7 mouse cellular contexts compared by ENCODE assay signal in genomic region chr11:99132091-99132730, GRCm38 (mm10). TPM values are rescaled to one million over a fixed set of nuclear protein-coding genes. Genes with fewer than 3 reads are reported as not detected.
DNase-seq lines count a peak whose midpoint lies in the region; ATAC-seq and TF ChIP-seq lines count a peak whose summit lies in the region.

No protein-coding gene starts in this region.

- TF ChIP-seq POLR2A in CH12.LX (IDR thresholded peaks at IDR 0.05; ENCODE audit: low read depth, low read length): peak; percentile 41; the same call in 1 of the 2 replicates

- no peaks in the 10 kb centered on the region for H3K27me3 ChIP-seq in CH12.LX (replicated peaks)
- no peaks in the 10 kb centered on the region for H3K27me3 ChIP-seq in intestine, embryonic 14.5 days (replicated peaks; ENCODE audit: control insufficient read depth, insufficient read depth, low read length)
- H3K27me3 ChIP-seq in midbrain, embryonic 16.5 days (ENCODE audit: control insufficient read depth, insufficient read depth, low read depth, low read length): no peaks in the 10 kb centered on the region

- H3K4me3 ChIP-seq in CH12.LX (replicated peaks in 1 of 3; ENCODE audit: low read depth in 2 of 3, low read length in 2 of 3, poor library complexity in 1 of 3): peak overlapping the region; percentile 3 to 34 (median 29)
- H3K4me3 ChIP-seq in intestine, embryonic 14.5 days (ENCODE audit: low read depth, low read length): peak overlapping the region; percentile 18
- H3K4me3 ChIP-seq in midbrain, embryonic 16.5 days (ENCODE audit: low read depth, low read length): no peak overlapping the region

- 0 out of 4 replicates have a peak, but pooled peaks of 1 of the 2 experiments have one; percentile 4 for TF ChIP-seq CTCF in CH12.LX (conservative IDR thresholded peaks at IDR 0.05 in 1 of 2, IDR thresholded peaks at IDR 0.05 in 1 of 2; ENCODE audit: low read depth in 2 of 2, low read length in 2 of 2)

- H3K27ac ChIP-seq in CH12.LX (ENCODE audit: insufficient read depth, low read depth): peak overlapping the region; percentile 74
- H3K27ac ChIP-seq in intestine, embryonic 14.5 days (ENCODE audit: low read depth): peak overlapping the region; percentile 92
- H3K27ac ChIP-seq in midbrain, embryonic 16.5 days (ENCODE audit: low read length): 0 out of 2 replicates have a peak overlapping the region, but pooled peaks have one; percentile 1

- H3K4me1 ChIP-seq in CH12.LX (ENCODE audit: control insufficient read depth in 1 of 2, insufficient read depth in 2 of 2): peaks cover 50 to 94% of the 10 kb centered on the region in 2 experiments
- H3K4me1 ChIP-seq in intestine, embryonic 14.5 days (replicated peaks; ENCODE audit: control insufficient read depth, insufficient read depth, low read length): peaks cover 47% of the 10 kb centered on the region
- H3K4me1 ChIP-seq in midbrain, embryonic 16.5 days (ENCODE audit: control insufficient read depth, insufficient read depth, low read length): peaks cover 12% of the 10 kb centered on the region

- H3K4me2 ChIP-seq in CH12.LX (ENCODE audit: insufficient read depth, low read depth, poor library complexity, severe bottlenecking): peak overlapping the region; percentile 75
- H3K4me2 ChIP-seq in intestine, embryonic 14.5 days (ENCODE audit: low read length): peak overlapping the region; percentile 49
- H3K4me2 ChIP-seq in midbrain, embryonic 16.5 days (ENCODE audit: low read length): peak overlapping the region; percentile 48

- DNase-seq in CH12.LX (ENCODE audit: extremely low read depth): peak; percentile 98
- peak; percentile 63 for DNase-seq in R1 (ENCODE audit: low read depth, low spot score)
- peak; percentile 65 for DNase-seq in gastrocnemius, postnatal 25 days
- DNase-seq in intestine, embryonic 14.5 days (ENCODE audit: low spot score): peak; percentile 86
- no peak for DNase-seq in adrenal gland, postnatal 25 days

- H3K36me3 ChIP-seq in CH12.LX (replicated peaks in 1 of 2; ENCODE audit: control insufficient read depth in 1 of 2, insufficient read depth in 1 of 2, low read length in 1 of 2): no peaks in the 10 kb centered on the region
- H3K36me3 ChIP-seq in intestine, embryonic 14.5 days (ENCODE audit: control insufficient read depth, insufficient read depth, low read length): no peaks in the 10 kb centered on the region
- no peaks in the 10 kb centered on the region for H3K36me3 ChIP-seq in midbrain, embryonic 16.5 days (ENCODE audit: control insufficient read depth, insufficient read depth, low read length)

- in situ Hi-C loops in CH12.LX (cut with MboI; ENCODE audit: low pct_ligation_motif_present, low pct_unique_long_range_greater_than_20kb, low sequenced_read_pairs): loop anchor here (5.0 kb wide), 1 partner anchor 90 kb away; the partner anchor contains the start of gene Igfbp4

- peak; percentile 94 for TF ChIP-seq EP300 in CH12.LX (IDR thresholded peaks at IDR 0.05; ENCODE audit: low read length)

- dilution Hi-C loops in CH12.LX (cut with MboI; ENCODE audit: extremely low pct_ligation_motif_present, extremely low pct_unique_long_range_greater_than_20kb, low sequenced_read_pairs): no loop called here

- no peaks in the 10 kb centered on the region for H3K79me2 ChIP-seq in CH12.LX (replicated peaks; ENCODE audit: control insufficient read depth, extremely low read depth, insufficient read depth, poor library complexity, severe bottlenecking)

- 1% methylated on average over 11 of the region's 11 CpGs for WGBS in intestine, embryonic 14.5 days
- WGBS in midbrain, embryonic 16.5 days: 5% methylated on average over 11 of the region's 11 CpGs

- H3K9ac ChIP-seq in CH12.LX (ENCODE audit: insufficient read depth, low read depth): peak overlapping the region; percentile 40
- peak overlapping the region; percentile 35; the same call in 1 of the 2 replicates for H3K9ac ChIP-seq in intestine, embryonic 14.5 days (ENCODE audit: low read length)
- H3K9ac ChIP-seq in midbrain, embryonic 16.5 days (ENCODE audit: low read depth, low read length): peak overlapping the region; percentile 40; the same call in 1 of the 2 replicates

- TF ChIP-seq RAD21 in CH12.LX (IDR thresholded peaks at IDR 0.05; ENCODE audit: low read depth, low read length): no peak

- no peaks in the 10 kb centered on the region for H3K9me3 ChIP-seq in CH12.LX (replicated peaks; ENCODE audit: low read length)
- no peaks in the 10 kb centered on the region for H3K9me3 ChIP-seq in intestine, embryonic 14.5 days (ENCODE audit: control insufficient read depth, low read length)
- no peaks in the 10 kb centered on the region for H3K9me3 ChIP-seq in midbrain, embryonic 16.5 days (replicated peaks; ENCODE audit: control insufficient read depth, low read length, poor library complexity, severe bottlenecking)

- ATAC-seq in intestine, embryonic 14.5 days (replicated peaks; ENCODE audit: low FRiP score, low TSS enrichment, low read depth): peak; percentile 84
- peak; percentile 82 for ATAC-seq in midbrain, embryonic 16.5 days
- ATAC-seq in activated CD4-positive, CD25-positive, alpha-beta regulatory T cell, adult 4 months: no peak

TF ChIP-seq in CH12.LX, 34 proteins besides CTCF, POLR2A, EP300 and RAD21 (continues in another document):
- TF ChIP-seq TCF12 (IDR thresholded peaks at IDR 0.05; ENCODE audit: low read depth, low read length) (peak; percentile 93), MEF2A (IDR thresholded peaks at IDR 0.05; ENCODE audit: borderline replicate concordance, low read depth, low read length) (peak; percentile 94), TBP (conservative IDR thresholded peaks at IDR 0.05; ENCODE audit: low read depth, low read length) (no peak; the same call in 1 of the 2 replicates), KAT2A (IDR thresholded peaks at IDR 0.05; ENCODE audit: insufficient replicate concordance, low read length) (no peak), IRF4 (IDR thresholded peaks at IDR 0.05; ENCODE audit: low read depth, low read length) (peak; percentile 97), CHD1 (IDR thresholded peaks at IDR 0.05; ENCODE audit: low read depth, low read length) (peak; percentile 27; the same call in 1 of the 2 replicates), HCFC1 (IDR thresholded peaks at IDR 0.05; ENCODE audit: low read depth, low read length) (peak; percentile 61; the same call in 1 of the 2 replicates), E2F4 (IDR thresholded peaks at IDR 0.05; ENCODE audit: insufficient replicate concordance, low read depth, low read length) (no peak), GABPA (IDR thresholded peaks at IDR 0.05; ENCODE audit: insufficient replicate concordance, low read depth, low read length) (no peak), JUN (IDR thresholded peaks at IDR 0.05; ENCODE audit: insufficient read depth, low read depth, low read length) (peak; percentile 52; the same call in 1 of the 2 replicates), SIN3A (IDR thresholded peaks at IDR 0.05; ENCODE audit: low read length) (peak; percentile 78), MAFK (IDR thresholded peaks at IDR 0.05; ENCODE audit: insufficient replicate concordance, low read length) (peak; percentile 64; the same call in 1 of the 2 replicates), CHD2 (IDR thresholded peaks at IDR 0.05; ENCODE audit: low read length) (peak; percentile 83), POLR2AphosphoS2 (IDR thresholded peaks at IDR 0.05; ENCODE audit: low read depth, low read length) (no peak), SMC3 (IDR thresholded peaks at IDR 0.05; ENCODE audit: low read depth, low read length) (peak; percentile 31), ZC3H11A (IDR thresholded peaks at IDR 0.05; ENCODE audit: low read depth, low read length) (no peak), ETS1 (conservative IDR thresholded peaks at IDR 0.05; ENCODE audit: low read depth, low read length) (peak; percentile 94), MYC (IDR thresholded peaks at IDR 0.05; ENCODE audit: low read depth, low read length) (peak; percentile 78; the same call in 1 of the 2 replicates), PAX5 (IDR thresholded peaks at IDR 0.05; ENCODE audit: low read length) (no peak), RCOR1 (conservative IDR thresholded peaks at IDR 0.05; ENCODE audit: low read depth, low read length) (peak; percentile 80), MXI1 (IDR thresholded peaks at IDR 0.05; ENCODE audit: low read depth, low read length) (peak; percentile 95), BHLHE40 (IDR thresholded peaks at IDR 0.05; ENCODE audit: low read depth, low read length) (peak; percentile 85), MAX (IDR thresholded peaks at IDR 0.05; ENCODE audit: low read length) (peak; percentile 62; the same call in 1 of the 2 replicates), UBTF (IDR thresholded peaks at IDR 0.05; ENCODE audit: low read depth, low read length) (no peak), USF2 (conservative IDR thresholded peaks at IDR 0.05; ENCODE audit: low read depth, low read length) (no peak), NRF1 (IDR thresholded peaks at IDR 0.05; ENCODE audit: low read depth, low read length) (0 out of 2 replicates have a peak, but pooled peaks have one; percentile 39), MAZ (IDR thresholded peaks at IDR 0.05; ENCODE audit: low read depth, low read length) (peak; percentile 100), ZKSCAN1 (IDR thresholded peaks at IDR 0.05; ENCODE audit: borderline replicate concordance, low read depth, low read length) (no peak)

RNA-seq across cellular contexts. Expression of gene Ccr7, which starts 22.7 kb away (rescaled TPM):
- total RNA-seq in CH12.LX (2012; rRNA removed) (170 and 241 TPM in 2 replicates), CH12.LX (2014; rRNA removed) (178 and 203 TPM in 2 replicates)
- polyA plus RNA-seq in CH12.LX (2012; ENCODE audit: insufficient read length, low read depth): 306 and 316 TPM in 2 replicates
- not detected for total RNA-seq in gastrocnemius, postnatal 25 days (2021)
- polyA plus RNA-seq in intestine, embryonic 14.5 days (2014; fragmentation: Nextera tagmentation; extraction: Ambion mirVana): 0.35 and 0.61 TPM in 2 replicates
- 0.15 TPM in 1 of 2 replicates, not detected in the other for polyA plus RNA-seq in midbrain, embryonic 16.5 days (2015; fragmentation: Nextera tagmentation; extraction: Ambion mirVana)
- 100 to 1,000 TPM; 243 to 261 TPM for polyA plus RNA-seq in activated CD4-positive, CD25-positive, alpha-beta regulatory T cell, adult 4 months (2017; shearing (Covaris generic))
- total RNA-seq in adrenal gland, postnatal 25 days (2021): 0.21 TPM in 1 of 2 replicates, not detected in the other

RNA-seq across cellular contexts. Expression of gene Tns4, which starts 43.1 kb away (rescaled TPM):
- total RNA-seq in CH12.LX (2012; rRNA removed) (0.04 and 0.13 TPM in 2 replicates), CH12.LX (2014; rRNA removed) (not detected in 2 replicates)
- polyA plus RNA-seq in CH12.LX (2012; ENCODE audit: insufficient read length, low read depth): 0.11 TPM in 1 of 2 replicates, not detected in the other
- total RNA-seq in gastrocnemius, postnatal 25 days (2021): under 1 TPM in 1 of 2 experiments, not detected in 1; 0.05 TPM
- 0.70 and 0.84 TPM in 2 replicates for polyA plus RNA-seq in intestine, embryonic 14.5 days (2014; fragmentation: Nextera tagmentation; extraction: Ambion mirVana)
- 0.04 and 0.09 TPM in 2 replicates for polyA plus RNA-seq in midbrain, embryonic 16.5 days (2015; fragmentation: Nextera tagmentation; extraction: Ambion mirVana)
- not detected for polyA plus RNA-seq in activated CD4-positive, CD25-positive, alpha-beta regulatory T cell, adult 4 months (2017; shearing (Covaris generic))
- 0.12 TPM in 1 of 2 replicates, not detected in the other for total RNA-seq in adrenal gland, postnatal 25 days (2021)

Comparison
In these comparisons a context has a peak if more than half of its experiments do, and no peak if none do; other contexts are left out.
1. H3K27ac ChIP-seq: peak in every context shown above with its lines; median percentile 92 in intestine, embryonic 14.5 days; 74 in CH12.LX; 1 in midbrain, embryonic 16.5 days.
2. RNA of gene Ccr7, which starts 22.7 kb away (polyA plus RNA-seq): 306 to 316 TPM in CH12.LX and 243 to 261 TPM in activated CD4-positive, CD25-positive, alpha-beta regulatory T cell, adult 4 months; 0.35 to 0.61 TPM in intestine, embryonic 14.5 days and 0.15 TPM in midbrain, embryonic 16.5 days; every median in the first group is over 100 times any median in the second.
3. Peak in every context shown above with its lines, with median percentiles within 50 percentile points of each other: H3K4me2 ChIP-seq and H3K9ac ChIP-seq.